Mouse (Mus musculus) megakaryocyte-erythroid progenitor cell, adult 5-6 weeks (primary cell): ENCODE measurements around the gene Actr3. TPM values are rescaled to one million over a fixed set of nuclear protein-coding genes. Genes with fewer than 3 reads are reported as not detected.
A peak's percentile ranks its signal among the peaks of the same experiment; 100 is the strongest.
"Not testable (repeated sequence)": the region's sequence is repeated elsewhere in the genome, so short reads cannot be mapped to it uniquely, and the experiment has no call there.

Experiments used
- ATAC-seq: replicated peaks from 2 replicates; pipeline ENCODE4 v1.8.0; 2016; ENCODE audit warnings: mild to moderate bottlenecking, inconsistent platforms; ENCODE audit not compliant: severe bottlenecking, poor library complexity, low FRiP score, low TSS enrichment
- total RNA-seq, 2 experiments: library from RNA; stranded (forward) in 1 of 2; stranded (reverse) in 1 of 2; fragments of 200-1000, 215-1000 nt in 1 of 2; fragments of >200 nt in 1 of 2; fragmentation: Nextera tagmentation in 1 of 2; gene quantifications; 2 replicates each; pipeline ENCODE4 v1.2.3; 2014 to 2017

The Actr3 gene
- total RNA-seq, 2 experiments from 2014 or later = 137 to 314 TPM

- peak; percentile 16; the same call in 1 of the 2 replicates for ATAC-seq
Measured at GRCm38 (mm10) chr1:125441251-125441650, 5.7 kb upstream of the Actr3 start.

GRCm38 (mm10) chr1:125439556-125439955 lies 4.0 kb upstream of the Actr3 start:
- no peak for ATAC-seq

- no peak for ATAC-seq
Measured at GRCm38 (mm10) chr1:125438826-125439225, 3.3 kb upstream of the Actr3 start.

GRCm38 (mm10) chr1:125437927-125438326 lies 2.4 kb upstream of the Actr3 start:
- ATAC-seq = no peak

- ATAC-seq = no peak
Measured at GRCm38 (mm10) chr1:125437161-125437560, 1.6 kb upstream of the Actr3 start.

GRCm38 (mm10) chr1:125435018-125435368 lies 534 bp downstream of the Actr3 start:
- no peak for ATAC-seq

- ATAC-seq = peak; percentile 17; the same call in 1 of the 2 replicates
Measured at GRCm38 (mm10) chr1:125434485-125435001, 984 bp downstream of the Actr3 start.

- no peak for ATAC-seq
Measured at GRCm38 (mm10) chr1:125431286-125431685, 4.2 kb downstream of the Actr3 start.

GRCm38 (mm10) chr1:125430737-125431136 lies 4.8 kb downstream of the Actr3 start:
- ATAC-seq = peak; percentile 25; the same call in 1 of the 2 replicates

GRCm38 (mm10) chr1:125429984-125430383 lies 5.5 kb downstream of the Actr3 start:
- ATAC-seq = no peak

GRCm38 (mm10) chr1:125428315-125428714 lies 7.2 kb downstream of the Actr3 start:
- no peak for ATAC-seq

- peak; percentile 72 for ATAC-seq
Measured at GRCm38 (mm10) chr1:125426387-125427045, 9.0 kb downstream of the Actr3 start.

- no peak for ATAC-seq
Measured at GRCm38 (mm10) chr1:125419906-125420305, 15.6 kb downstream of the Actr3 start.

GRCm38 (mm10) chr1:125418732-125419131 lies 16.8 kb downstream of the Actr3 start:
- ATAC-seq = no peak

- no peak for ATAC-seq
Measured at GRCm38 (mm10) chr1:125407220-125407619, 28.3 kb downstream of the Actr3 start.

- ATAC-seq = no peak
Measured at GRCm38 (mm10) chr1:125395391-125395790, 40.1 kb downstream of the Actr3 start.

GRCm38 (mm10) chr1:125393324-125393723 lies 42.2 kb downstream of the Actr3 start:
- ATAC-seq = peak; percentile 56; the same call in 1 of the 2 replicates

GRCm38 (mm10) chr1:125390065-125390754 lies 45.3 kb downstream of the Actr3 start:
- peak; percentile 85 for ATAC-seq

- not testable (repeated sequence) for ATAC-seq
Measured at GRCm38 (mm10) chr1:125389634-125390033, 45.9 kb downstream of the Actr3 start.

GRCm38 (mm10) chr1:125388370-125388769 lies 47.2 kb downstream of the Actr3 start:
- ATAC-seq = no peak

- ATAC-seq = no peak
Measured at GRCm38 (mm10) chr1:125386217-125386616, 49.3 kb downstream of the Actr3 start.
